Mouse (Mus musculus) megakaryocyte, embryonic 14.5 days (primary cell): ENCODE results near the gene Gm21969. TPM values are rescaled to one million over a fixed set of nuclear protein-coding genes. Genes with fewer than 3 reads are reported as not detected.

ENCODE experiments used
- H3K27me3 ChIP-seq: replicated peaks from 2 replicates; pipeline ENCODE3; 2012; ENCODE audit warnings: inconsistent platforms
- H3K36me3 ChIP-seq: replicated peaks from 2 replicates; pipeline ENCODE3; 2012; ENCODE audit warnings: low read length, inconsistent platforms, mixed read lengths
- H3K4me1 ChIP-seq: 2 replicates; pipeline ENCODE4 v1.6.1; 2012; ENCODE audit warnings: inconsistent platforms
- H3K4me3 ChIP-seq: replicated peaks from 2 replicates; pipeline ENCODE3; 2012; ENCODE audit warnings: moderate library complexity, mild to moderate bottlenecking, inconsistent platforms
- H3K9me3 ChIP-seq: 2 replicates; pipeline ENCODE4 v1.6.1; 2012; ENCODE audit warnings: inconsistent platforms
- FLI1 ChIP-seq: IDR thresholded peaks from 2 replicates; pipeline ENCODE4 v1.6.1; 2012; ENCODE audit warnings: low read length, inconsistent platforms, mixed read lengths
- GATA1 ChIP-seq: IDR thresholded peaks from 3 replicates; pipeline ENCODE4 v1.6.1; 2012; ENCODE audit warnings: mixed read lengths, low read length, inconsistent platforms, borderline replicate concordance
- polyA plus RNA-seq: library from polyadenylated mRNA; stranded (reverse); fragments of >175 nt; gene quantifications from 2 replicates; pipeline ENCODE4 v1.2.3, GENCODE M21; 2012; ENCODE audit warnings: low replicate concordance; ENCODE audit not compliant: insufficient read depth

The Gm21969 gene
- polyA plus RNA-seq, 1 experiment: 0.03 TPM

- no peaks in the 10 kb centered on the region for H3K9me3 ChIP-seq
- no peak overlapping the region for H3K4me3 ChIP-seq
- TF ChIP-seq GATA1 (no peak), FLI1 (no peak)
- no peaks in the 10 kb centered on the region for H3K4me1 ChIP-seq
- no peaks in the 10 kb centered on the region for H3K36me3 ChIP-seq
- peaks cover 43% of the 10 kb centered on the region for H3K27me3 ChIP-seq
Measured at GRCm38 (mm10) chr4:139710467-139711334, 107.7 kb downstream of the Gm21969 start.

Other genes starting within 250 kb of the Gm21969 start
- 0.63 and 1.8 TPM in 2 replicates for gene Iffo2, start 72.6 kb upstream of the Gm21969 start, polyA plus RNA-seq
- gene Aldh4a1, start 19.7 kb downstream of the Gm21969 start, polyA plus RNA-seq: 12.3 and 18.6 TPM in 2 replicates
- gene Tas1r2, start 50.4 kb downstream of the Gm21969 start, polyA plus RNA-seq: 0.48 TPM in 1 of 2 replicates, not detected in the other
- gene Pax7, start 230.3 kb downstream of the Gm21969 start, polyA plus RNA-seq: not detected in 2 replicates